Mouse (Mus musculus) CH12.LX (cell line): ENCODE data around the gene Ltk. TPM values are rescaled to one million over a fixed set of nuclear protein-coding genes. Genes with fewer than 3 reads are reported as not detected.

ENCODE experiments used
- DNase-seq: peaks from one replicate; pipeline ENCODE4 v3.0.0-alpha.2; 2013; ENCODE audit errors: extremely low read depth
- H3K27ac ChIP-seq: 2 replicates; pipeline ENCODE4 v1.5.1; 2012; ENCODE audit warnings: low read depth, mild to moderate bottlenecking, control low read depth, moderate library complexity; ENCODE audit not compliant: insufficient read depth
- H3K27me3 ChIP-seq: replicated peaks from 2 replicates; pipeline ENCODE3; 2012; ENCODE audit warnings: inconsistent platforms
- H3K36me3 ChIP-seq, 2 experiments: replicated peaks in 1 of 2; 2 replicates each; pipeline versions ENCODE3 to v1.6.1; 2012; ENCODE audit warnings: inconsistent platforms in 1 of 2, low read length in 1 of 2, mild to moderate bottlenecking in 1 of 2, mixed read lengths in 1 of 2, moderate library complexity in 1 of 2; ENCODE audit not compliant: control insufficient read depth in 1 of 2, insufficient read depth in 1 of 2
- H3K4me1 ChIP-seq, 2 experiments: 2 replicates each; pipeline ENCODE4 v1.6.1; 2012; ENCODE audit warnings: inconsistent platforms in 1 of 2, moderate library complexity in 1 of 2; ENCODE audit not compliant: insufficient read depth in 2 of 2, control insufficient read depth in 1 of 2
- H3K4me2 ChIP-seq: 2 replicates; pipeline ENCODE4 v1.6.1; 2012; ENCODE audit warnings: low read depth, mild to moderate bottlenecking, control low read depth; ENCODE audit not compliant: poor library complexity, insufficient read depth, severe bottlenecking
- H3K4me3 ChIP-seq, 3 experiments: fragments of 150-350 bp in 1 of 3; sonication (generic) in 1 of 3; replicated peaks in 1 of 3; 2 replicates each; pipeline versions ENCODE3 to v1.5.1; 2011 to 2012; ENCODE audit warnings: low read depth in 2 of 3, low read length in 2 of 3, mild to moderate bottlenecking in 2 of 3, moderate library complexity in 2 of 3, control low read depth in 1 of 3, improper control_type of control experiment in 1 of 3, inconsistent platforms in 1 of 3, mixed read lengths in 1 of 3; ENCODE audit not compliant: poor library complexity in 1 of 3
- H3K79me2 ChIP-seq: replicated peaks from 2 replicates; pipeline ENCODE4 v1.6.1; 2012; ENCODE audit warnings: mild to moderate bottlenecking, moderate library complexity; ENCODE audit not compliant: control insufficient read depth, poor library complexity, insufficient read depth, severe bottlenecking; ENCODE audit errors: extremely low read depth
- H3K9ac ChIP-seq: 2 replicates; pipeline ENCODE4 v1.6.1; 2012; ENCODE audit warnings: low read depth, mild to moderate bottlenecking, control low read depth, moderate library complexity; ENCODE audit not compliant: insufficient read depth
- H3K9me3 ChIP-seq: replicated peaks from 2 replicates; pipeline ENCODE3; 2012; ENCODE audit warnings: low read length, inconsistent platforms, mixed read lengths
- CHD2 ChIP-seq: IDR thresholded peaks from 2 replicates; pipeline ENCODE4 v1.6.1; 2011; ENCODE audit warnings: low read length, improper control_type of control experiment
- CTCF ChIP-seq, 2 experiments: IDR thresholded peaks in 1 of 2; conservative IDR thresholded peaks in 1 of 2; 2 replicates each; pipeline ENCODE4 v1.5.1; 2011 to 2012; ENCODE audit warnings: low read depth in 2 of 2, low read length in 2 of 2, improper control_type of control experiment in 1 of 2, inconsistent platforms in 1 of 2, mild to moderate bottlenecking in 1 of 2, moderate library complexity in 1 of 2
- ETS1 ChIP-seq: conservative IDR thresholded peaks from 2 replicates; pipeline ENCODE4 v1.6.1; 2012; ENCODE audit warnings: low read depth, mild to moderate bottlenecking, inconsistent platforms, low read length, improper control_type of control experiment, moderate library complexity
- GABPA ChIP-seq: IDR thresholded peaks from 2 replicates; pipeline ENCODE4 v1.6.1; 2012; ENCODE audit warnings: low read depth, low read length, improper control_type of control experiment, inconsistent platforms; ENCODE audit not compliant: insufficient replicate concordance
- IRF4 ChIP-seq: IDR thresholded peaks from 2 replicates; pipeline ENCODE4 v1.6.1; 2014; ENCODE audit warnings: low read depth, mild to moderate bottlenecking, inconsistent platforms, low read length, improper control_type of control experiment
- KAT2A ChIP-seq: IDR thresholded peaks from 2 replicates; pipeline ENCODE4 v1.6.1; 2012; ENCODE audit warnings: low read length, improper control_type of control experiment, inconsistent platforms; ENCODE audit not compliant: insufficient replicate concordance
- MAFK ChIP-seq: IDR thresholded peaks from 2 replicates; pipeline ENCODE4 v1.6.1; 2011; ENCODE audit warnings: low read length, improper control_type of control experiment; ENCODE audit not compliant: insufficient replicate concordance
- MXI1 ChIP-seq: IDR thresholded peaks from 2 replicates; pipeline ENCODE4 v1.6.1; 2011; ENCODE audit warnings: mild to moderate bottlenecking, low read depth, low read length, improper control_type of control experiment
- NELFE ChIP-seq: IDR thresholded peaks from 2 replicates; pipeline ENCODE4 v1.6.1; 2011; ENCODE audit warnings: low read depth, low read length, improper control_type of control experiment
- RCOR1 ChIP-seq: conservative IDR thresholded peaks from 2 replicates; pipeline ENCODE4 v1.6.1; 2012; ENCODE audit warnings: low read depth, mild to moderate bottlenecking, inconsistent platforms, low read length, improper control_type of control experiment
- SMC3 ChIP-seq: IDR thresholded peaks from 2 replicates; pipeline ENCODE4 v1.6.1; 2011; ENCODE audit warnings: low read depth, low read length, improper control_type of control experiment
- TBP ChIP-seq: conservative IDR thresholded peaks from 2 replicates; pipeline ENCODE4 v1.6.1; 2011; ENCODE audit warnings: low read depth, low read length, improper control_type of control experiment
- TCF12 ChIP-seq: IDR thresholded peaks from 2 replicates; pipeline ENCODE4 v1.6.1; 2014; ENCODE audit warnings: low read depth, mild to moderate bottlenecking, inconsistent platforms, low read length, improper control_type of control experiment
- USF1 ChIP-seq: IDR thresholded peaks from 2 replicates; pipeline ENCODE4 v1.6.1; 2014; ENCODE audit warnings: low read depth, mild to moderate bottlenecking, inconsistent platforms, low read length, improper control_type of control experiment
- ZC3H11A ChIP-seq: IDR thresholded peaks from 2 replicates; pipeline ENCODE4 v1.6.1; 2012; ENCODE audit warnings: low read depth, mild to moderate bottlenecking, inconsistent platforms, low read length, improper control_type of control experiment
- ZKSCAN1 ChIP-seq: IDR thresholded peaks from 2 replicates; pipeline ENCODE4 v1.6.1; 2012; ENCODE audit warnings: low read depth, inconsistent platforms, low read length, improper control_type of control experiment, borderline replicate concordance
- ZMIZ1 ChIP-seq: IDR thresholded peaks from 2 replicates; pipeline ENCODE4 v1.6.1; 2012; ENCODE audit warnings: low read depth, mild to moderate bottlenecking, inconsistent platforms, low read length, improper control_type of control experiment
- dilution Hi-C: fragments of 300-500 bp; cut with MboI; formaldehyde crosslinking; loops from 2 replicates; pipeline ENCODE4 v1.14.3; 2020; ENCODE audit warnings: low sequenced_read_pairs; ENCODE audit not compliant: extremely low pct_unique_long_range_greater_than_20kb, extremely low pct_ligation_motif_present
- in situ Hi-C: fragments of 300-500 bp; cut with MboI; formaldehyde crosslinking; loops from 3 replicates; pipeline ENCODE4 v1.14.3; 2019; ENCODE audit warnings: low sequenced_read_pairs, low pct_ligation_motif_present, low pct_unique_long_range_greater_than_20kb, mixed read lengths
- polyA plus RNA-seq: library from polyadenylated mRNA; unstranded; fragments of >175 nt; gene quantifications from 2 replicates; pipeline ENCODE4 v1.2.1, GENCODE M21; 2012; ENCODE audit warnings: low read depth; ENCODE audit not compliant: insufficient read length
- total RNA-seq, 2 experiments: library from RNA; depleted of rRNA; stranded (reverse); fragments of 300-350 nt in 1 of 2; fragments of >200 nt in 1 of 2; gene quantifications; 2 replicates each; pipeline ENCODE4 v1.2.3; 2012 to 2014

Gene Ltk
- total and polyA plus RNA-seq, 3 experiments: 0.10 to 2.3 TPM; not detected in 1

DNA sequence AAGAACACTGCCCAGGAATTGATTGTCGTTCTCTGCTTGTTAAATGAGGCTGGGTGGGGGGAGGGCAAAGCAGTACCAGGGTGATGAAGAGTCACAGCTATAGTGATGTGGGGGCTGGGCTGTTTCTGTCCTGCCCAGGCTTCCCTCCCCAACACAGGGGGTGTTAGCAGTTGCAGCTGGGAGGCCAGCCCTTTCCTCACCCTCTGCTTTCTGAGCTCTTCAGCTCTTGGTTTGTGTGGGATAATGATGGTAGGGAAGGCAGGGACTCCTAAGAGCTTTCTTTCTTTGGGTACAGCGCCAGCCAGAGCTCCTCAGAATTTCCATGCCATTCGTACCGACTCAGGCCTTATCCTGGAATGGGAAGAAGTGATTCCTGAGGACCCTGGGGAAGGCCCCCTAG is 48.2 kb upstream of the Ltk start:
- H3K27me3 ChIP-seq: no peaks in the 10 kb centered on the region
- dilution Hi-C loops (no loop called here), in situ Hi-C loops (no loop called here)
- TF ChIP-seq TCF12 (no peak), CHD2 (peak; percentile 42; the same call in 1 of the 2 replicates)
- H3K9ac ChIP-seq: no peak overlapping the region
- DNase-seq: no peak
- H3K4me1 ChIP-seq: peaks cover 30 to 58% of the 10 kb centered on the region in 2 experiments
- no peak overlapping the region for H3K4me3 ChIP-seq
- H3K4me2 ChIP-seq: peak overlapping the region; percentile 78
- no peaks in the 10 kb centered on the region for H3K79me2 ChIP-seq
- peaks cover 50 to 85% of the 10 kb centered on the region in 2 experiments for H3K36me3 ChIP-seq
- H3K27ac ChIP-seq: peak overlapping the region; percentile 20; the same call in 1 of the 2 replicates
- H3K9me3 ChIP-seq: no peaks in the 10 kb centered on the region

DNA sequence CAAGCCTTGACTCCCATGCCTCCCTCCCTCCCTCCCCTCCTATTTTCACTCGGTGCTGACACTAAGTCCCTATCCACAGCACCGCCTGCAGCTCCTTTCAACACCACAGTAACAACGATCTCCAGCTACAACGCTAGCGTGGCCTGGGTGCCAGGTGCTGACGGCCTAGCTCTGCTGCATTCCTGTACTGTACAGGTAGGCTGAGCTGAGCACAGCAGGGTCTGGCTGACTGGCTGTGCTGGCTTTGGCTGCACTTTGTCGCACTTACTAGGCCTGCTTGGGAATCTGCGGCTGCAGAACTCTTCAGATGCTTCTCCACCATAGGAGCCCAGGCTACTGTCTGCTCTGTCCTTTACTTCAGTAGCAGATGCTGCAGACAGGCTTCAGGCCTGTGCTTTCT is 45.3 kb upstream of the Ltk start:
- H3K4me2 ChIP-seq: no peak overlapping the region
- peaks cover 27 to 67% of the 10 kb centered on the region in 2 experiments for H3K36me3 ChIP-seq
- no peak overlapping the region for H3K4me3 ChIP-seq
- no peak overlapping the region for H3K27ac ChIP-seq
- in situ Hi-C loops: no loop called here
- H3K4me1 ChIP-seq: peaks cover 49 to 85% of the 10 kb centered on the region in 2 experiments
- dilution Hi-C loops: no loop called here
- H3K27me3 ChIP-seq: no peaks in the 10 kb centered on the region
- no peaks in the 10 kb centered on the region for H3K79me2 ChIP-seq
- no peak for TF ChIP-seq ZMIZ1
- no peak for TF ChIP-seq CTCF (conservative IDR thresholded peaks at IDR 0.05 in 1 of 2, IDR thresholded peaks at IDR 0.05 in 1 of 2; ENCODE audit: low read depth in 2 of 2, low read length in 2 of 2)
- TF ChIP-seq ETS1: no peak
- TF ChIP-seq ZC3H11A: no peak
- TF ChIP-seq IRF4: no peak
- TF ChIP-seq GABPA: no peak
- TF ChIP-seq KAT2A: no peak
- TF ChIP-seq SMC3: no peak
- no peak for TF ChIP-seq MXI1
- no peak for TF ChIP-seq RCOR1
- TF ChIP-seq ZKSCAN1: no peak
- no peak for TF ChIP-seq USF1
- no peak for TF ChIP-seq NELFE
- no peak for TF ChIP-seq MAFK
- TF ChIP-seq CHD2: no peak
- no peak for TF ChIP-seq TBP
- TF ChIP-seq, all 38 proteins: peak for 0
- no peaks in the 10 kb centered on the region for H3K9me3 ChIP-seq
- no peak for DNase-seq
- no peak overlapping the region for H3K9ac ChIP-seq
